Mouse (Mus musculus) urinary bladder, postnatal 25 days (tissue): ENCODE results near the gene Zfp526.

Source experiments
- DNase-seq: peaks from one replicate; pipeline ENCODE4 v3.0.0; 2022; ENCODE audit warnings: low spot score

The Zfp526 gene

DNA sequence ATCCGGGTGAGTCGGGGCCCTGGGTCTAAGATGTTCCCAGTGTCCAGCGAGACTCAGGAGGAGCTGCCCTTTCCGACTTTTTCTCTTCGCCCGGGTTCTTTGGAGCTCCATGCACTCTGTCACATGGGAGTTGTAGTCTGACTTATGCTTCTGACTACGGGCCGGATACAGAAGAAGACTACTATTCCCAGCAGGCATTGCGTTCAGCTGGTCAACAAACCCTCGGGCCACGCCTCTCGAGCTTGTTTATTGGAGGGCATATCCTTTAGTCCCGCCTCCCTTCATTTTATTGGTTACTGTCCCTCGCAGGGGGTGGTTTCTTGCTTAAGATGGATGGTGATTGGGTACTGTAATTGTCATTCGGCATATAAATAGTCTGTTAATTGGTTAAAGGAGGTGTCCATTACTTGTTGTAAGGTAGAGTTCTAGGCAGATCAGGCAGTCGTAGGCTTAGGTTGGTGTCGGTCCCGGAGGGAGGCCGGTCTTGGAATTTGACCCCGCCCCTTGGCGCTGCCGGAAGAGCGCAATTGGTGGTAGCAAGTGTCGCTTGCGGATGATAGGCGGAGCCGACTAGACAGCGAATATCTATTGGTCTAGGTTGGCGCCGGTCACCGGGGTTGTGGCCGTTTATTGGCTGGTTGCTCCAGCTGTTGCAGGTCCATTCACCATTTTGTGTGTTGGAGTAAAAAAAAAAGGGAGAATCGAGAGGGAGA is 46.7 kb downstream of the Zfp526 start:
- DNase-seq = peak; percentile 93

DNA sequence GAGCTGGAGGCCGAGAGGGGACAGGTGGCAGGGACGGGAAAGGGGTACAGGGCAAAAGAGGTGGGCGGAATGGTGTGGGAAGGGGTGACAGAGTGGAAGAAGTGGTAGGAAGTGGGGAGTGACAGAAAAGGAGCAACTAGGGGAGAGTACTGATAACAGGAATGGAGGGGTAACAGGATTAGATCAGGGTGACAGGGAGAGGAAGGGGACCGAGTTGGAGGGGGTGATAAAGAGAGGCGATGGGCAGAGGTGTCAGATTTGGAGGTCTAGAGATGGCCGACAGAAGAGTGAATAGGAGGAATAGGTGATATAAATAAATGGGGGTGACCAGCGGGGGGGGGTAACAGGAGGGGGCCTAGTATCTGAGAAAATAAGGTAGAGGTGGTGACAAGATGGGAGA is 47.4 kb downstream of the Zfp526 start:
- no peak for DNase-seq

DNA sequence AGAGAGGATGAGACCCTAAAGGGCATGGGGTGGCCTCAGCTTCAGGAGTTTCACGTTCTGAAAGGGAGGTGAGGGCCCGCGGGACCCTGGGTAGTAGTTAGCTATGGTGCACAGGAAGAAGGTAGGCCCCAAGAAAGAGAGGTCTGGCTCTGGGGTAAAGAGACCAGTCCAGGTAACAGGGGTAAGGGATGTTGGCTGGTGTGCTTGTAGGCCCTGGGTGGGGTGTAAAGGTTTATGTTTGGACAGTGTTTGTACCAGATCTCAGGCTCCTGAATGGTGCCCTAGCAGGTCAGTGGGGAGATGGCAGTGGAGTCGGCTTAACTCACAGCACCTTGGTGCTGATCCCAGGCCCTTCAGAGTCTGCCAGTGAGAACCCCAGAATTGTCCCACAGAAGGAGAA is 47.8 kb downstream of the Zfp526 start:
- DNase-seq = peak; percentile 23

DNA sequence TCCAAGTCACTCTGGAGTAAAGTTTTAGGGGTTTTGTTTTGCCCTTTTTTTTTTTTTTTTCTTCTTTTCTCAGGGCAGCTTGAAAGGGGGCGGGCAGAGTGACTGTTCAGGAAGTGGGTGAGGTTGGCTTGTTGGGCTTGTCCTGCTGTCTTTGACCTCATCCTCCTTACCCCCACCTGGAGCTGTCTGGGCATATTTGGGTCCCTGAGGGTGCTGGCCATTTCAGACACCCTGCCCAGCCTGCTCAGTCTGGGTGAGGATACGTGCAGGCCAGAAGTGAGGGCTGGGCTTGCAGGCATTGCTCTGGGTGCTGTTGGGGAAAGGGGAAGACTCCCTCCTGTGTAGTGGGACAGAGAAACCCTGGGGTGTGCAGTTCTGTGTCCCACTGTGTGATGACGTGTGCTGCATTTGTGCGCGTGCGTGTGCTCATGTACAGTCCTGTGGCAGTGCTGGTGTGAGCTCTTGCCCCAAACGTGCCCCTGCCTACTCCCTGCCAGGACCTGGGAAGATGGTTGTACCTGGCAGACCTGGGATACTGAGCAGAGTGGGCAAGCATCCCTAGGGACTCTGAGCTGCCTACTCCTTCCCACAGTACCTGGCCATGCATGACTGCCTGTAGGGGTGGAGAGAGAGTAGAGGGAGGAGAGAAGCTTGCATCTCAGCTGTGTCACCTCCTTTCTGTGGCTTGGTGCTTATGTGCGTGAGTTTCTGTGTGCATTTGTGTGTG is 48.5 kb downstream of the Zfp526 start:
- peak; percentile 19 for DNase-seq

DNA sequence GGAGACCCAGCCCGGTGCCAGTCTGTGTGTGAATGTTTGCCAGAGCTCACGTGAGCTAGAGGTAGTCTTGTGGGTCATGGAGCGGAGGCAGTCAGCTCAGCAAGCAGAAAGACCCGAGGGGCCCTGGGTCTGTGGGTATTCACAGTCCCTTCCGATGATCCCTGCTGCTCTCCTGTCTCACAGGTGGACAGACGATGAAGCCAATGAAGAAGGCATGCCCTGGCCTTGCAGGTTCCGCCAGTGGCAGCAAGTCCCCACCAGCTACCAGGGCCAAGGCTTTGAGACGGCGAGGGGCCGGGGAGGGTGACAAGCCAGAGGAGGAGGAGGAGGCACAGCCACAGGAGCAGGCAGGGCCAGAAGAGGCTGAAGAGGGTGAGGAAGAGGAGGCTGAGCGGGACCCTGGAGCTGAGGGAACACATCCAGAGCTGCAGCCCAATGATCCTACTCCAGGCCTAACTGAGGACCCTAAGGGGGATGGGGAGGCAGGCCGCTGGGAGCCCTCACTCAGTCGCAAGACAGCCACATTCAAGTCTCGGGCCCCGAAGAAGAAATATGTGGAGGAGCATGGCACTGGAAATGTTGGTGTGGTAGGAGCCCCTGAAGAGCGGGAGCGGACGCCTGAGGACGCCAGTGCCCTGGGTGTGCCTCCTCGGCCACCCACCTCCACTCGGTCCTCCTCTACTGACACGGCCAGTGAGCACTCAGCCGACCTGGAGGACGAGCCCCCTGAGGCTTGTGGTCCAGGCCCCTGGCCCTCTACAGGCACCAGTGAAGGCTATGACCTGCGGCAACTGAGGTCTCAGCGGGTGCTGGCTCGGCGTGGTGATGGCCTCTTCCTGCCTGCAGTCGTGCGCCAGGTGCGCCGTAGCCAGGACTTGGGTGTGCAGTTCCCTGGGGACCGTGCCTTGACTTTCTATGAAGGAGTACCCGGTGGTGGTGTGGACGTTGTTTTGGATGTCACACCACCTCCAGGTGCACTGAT is 49.7 kb downstream of the Zfp526 start:
- DNase-seq = no peak

DNA sequence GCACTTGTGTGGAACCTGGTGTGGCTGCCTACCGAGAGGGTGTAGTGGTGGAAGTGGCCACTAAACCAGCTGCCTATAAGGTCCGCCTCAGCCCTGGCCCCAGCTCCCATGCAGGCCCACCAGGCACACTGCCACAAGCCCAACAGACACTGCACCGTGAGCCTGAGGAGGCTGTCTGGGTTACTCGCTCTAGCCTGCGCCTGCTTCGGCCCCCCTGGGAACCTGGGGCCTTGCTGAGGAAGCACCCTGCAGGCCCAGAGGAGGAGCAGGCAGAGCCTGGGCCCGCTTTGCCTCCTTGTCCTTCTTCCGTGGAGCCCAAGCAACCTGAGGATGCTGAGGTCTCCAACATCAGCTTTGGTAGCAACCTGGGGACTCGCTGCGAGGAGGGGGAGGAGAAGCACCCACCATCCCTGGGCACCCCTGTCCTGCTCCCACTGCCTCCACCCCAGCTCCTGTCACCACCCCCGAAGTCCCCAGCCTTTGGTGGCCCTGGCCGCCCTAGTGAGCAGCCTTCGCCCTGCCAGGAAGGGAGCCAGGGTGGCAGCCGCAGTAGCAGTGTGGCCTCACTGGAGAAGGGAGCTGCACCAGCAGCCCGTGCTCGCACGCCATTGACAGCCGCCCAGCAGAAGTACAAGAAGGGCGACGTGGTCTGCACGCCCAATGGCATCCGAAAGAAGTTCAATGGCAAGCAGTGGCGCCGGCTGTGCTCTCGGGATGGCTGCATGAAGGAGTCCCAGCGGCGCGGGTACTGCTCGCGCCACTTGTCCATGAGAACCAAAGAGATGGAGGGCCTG is 50.6 kb downstream of the Zfp526 start:
- DNase-seq = no peak

DNA sequence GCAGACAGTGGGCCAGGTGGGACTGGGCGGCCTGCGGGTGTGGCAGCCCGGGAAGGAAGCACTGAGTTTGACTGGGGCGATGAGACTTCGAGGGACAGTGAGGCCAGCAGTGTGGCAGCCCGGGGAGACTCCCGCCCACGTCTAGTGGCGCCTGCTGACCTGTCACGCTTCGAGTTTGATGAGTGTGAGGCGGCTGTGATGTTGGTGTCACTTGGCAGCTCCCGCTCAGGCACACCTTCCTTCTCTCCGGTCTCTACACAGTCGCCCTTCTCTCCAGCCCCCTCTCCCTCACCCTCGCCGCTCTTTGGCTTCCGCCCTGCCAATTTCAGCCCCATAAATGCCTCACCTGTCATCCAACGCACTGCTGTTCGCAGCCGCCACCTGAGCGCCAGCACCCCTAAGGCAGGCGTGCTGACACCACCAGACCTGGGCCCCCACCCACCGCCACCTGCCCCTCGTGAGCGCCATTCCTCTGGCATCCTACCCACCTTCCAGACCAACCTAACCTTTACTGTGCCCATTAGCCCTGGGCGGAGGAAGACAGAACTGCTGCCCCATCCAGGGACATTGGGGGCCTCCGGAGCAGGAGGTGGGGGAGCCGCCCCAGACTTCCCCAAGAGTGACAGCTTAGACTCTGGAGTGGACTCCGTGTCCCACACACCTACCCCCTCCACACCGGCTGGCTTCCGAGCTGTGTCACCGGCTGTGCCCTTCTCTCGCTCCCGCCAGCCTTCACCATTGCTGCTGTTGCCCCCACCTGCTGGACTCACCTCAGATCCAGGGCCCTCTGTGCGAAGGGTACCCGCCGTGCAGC is 51.4 kb downstream of the Zfp526 start:
- DNase-seq = no peak

DNA sequence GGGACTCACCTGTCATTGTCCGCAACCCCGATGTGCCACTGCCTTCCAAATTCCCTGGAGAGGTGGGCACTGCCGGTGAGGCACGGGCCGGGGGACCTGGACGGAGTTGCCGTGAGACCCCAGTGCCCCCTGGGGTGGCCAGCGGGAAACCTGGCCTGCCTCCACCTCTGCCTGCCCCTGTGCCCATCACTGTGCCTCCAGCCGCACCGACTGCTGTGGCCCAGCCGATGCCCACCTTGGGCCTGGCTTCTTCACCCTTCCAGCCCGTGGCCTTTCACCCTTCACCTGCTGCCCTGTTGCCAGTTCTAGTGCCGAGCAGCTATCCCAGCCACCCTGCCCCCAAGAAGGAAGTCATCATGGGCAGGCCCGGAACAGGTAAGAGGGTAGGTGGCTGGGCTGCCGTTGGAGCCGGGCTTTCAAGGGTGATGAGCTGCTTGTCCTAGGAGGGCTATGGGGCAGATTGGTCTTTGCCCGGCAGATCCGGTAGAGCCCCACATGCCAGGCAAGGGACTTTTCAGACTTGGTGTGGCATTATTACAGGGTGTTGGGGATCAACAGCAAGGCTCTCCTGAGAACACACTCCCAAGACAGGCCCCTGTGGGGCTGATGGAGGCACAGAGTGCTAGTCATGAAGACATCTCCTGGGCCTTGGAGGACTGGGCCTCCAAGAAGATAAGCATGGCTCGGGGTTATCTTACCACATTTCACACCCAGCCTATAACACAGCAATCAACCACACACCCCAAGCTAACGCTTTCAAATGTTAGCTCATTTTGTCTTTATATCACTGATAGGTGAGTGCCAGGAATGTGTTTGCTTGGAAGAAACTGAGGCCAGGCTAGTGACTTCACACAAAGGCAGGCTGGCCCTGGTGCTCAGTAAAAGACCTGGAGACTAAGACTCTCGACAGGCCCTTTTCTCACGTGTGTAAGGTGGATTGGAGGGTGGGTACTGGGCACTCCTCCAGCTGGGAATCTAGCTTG is 52.3 kb downstream of the Zfp526 start:
- no peak for DNase-seq

DNA sequence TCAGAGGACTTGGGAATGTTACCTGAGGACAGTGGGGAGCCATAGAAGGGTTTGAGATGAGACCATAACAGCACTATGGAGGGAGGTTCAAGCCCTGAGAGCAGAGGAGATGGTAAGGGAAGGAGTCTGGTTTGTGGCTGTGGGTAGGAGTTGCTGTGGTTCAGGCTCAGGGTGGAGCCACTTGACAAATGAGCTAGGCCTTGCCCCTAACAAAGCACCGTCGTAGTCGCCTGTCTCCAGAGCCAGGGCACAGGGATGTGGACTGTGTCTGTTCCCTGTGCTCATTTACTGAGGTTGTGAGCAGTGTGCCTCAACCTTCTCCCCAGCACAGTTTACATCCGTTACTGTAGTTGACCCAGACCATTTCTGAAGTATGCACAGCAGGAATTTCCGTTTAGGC is 53.3 kb downstream of the Zfp526 start:
- no peak for DNase-seq

DNA sequence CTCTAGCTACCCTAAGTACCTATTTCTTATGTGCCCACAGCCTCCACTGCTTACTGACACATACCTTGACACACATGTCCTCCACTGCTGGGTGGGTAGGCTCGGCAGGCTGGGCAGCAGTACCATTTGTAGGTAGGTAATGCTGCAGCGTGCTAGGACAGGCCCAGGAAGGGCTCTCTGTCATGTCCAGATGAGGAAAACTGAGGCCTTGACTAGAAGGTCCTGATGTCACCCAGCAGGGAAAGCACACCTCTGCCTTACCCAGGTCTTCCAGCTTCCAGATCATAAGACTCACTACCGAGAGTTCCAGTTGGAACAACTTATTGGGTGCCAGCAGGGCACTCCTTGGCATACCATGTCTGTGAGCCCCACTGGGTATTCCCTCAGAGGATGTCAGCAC is 53.8 kb downstream of the Zfp526 start:
- peak; percentile 10 for DNase-seq

DNA sequence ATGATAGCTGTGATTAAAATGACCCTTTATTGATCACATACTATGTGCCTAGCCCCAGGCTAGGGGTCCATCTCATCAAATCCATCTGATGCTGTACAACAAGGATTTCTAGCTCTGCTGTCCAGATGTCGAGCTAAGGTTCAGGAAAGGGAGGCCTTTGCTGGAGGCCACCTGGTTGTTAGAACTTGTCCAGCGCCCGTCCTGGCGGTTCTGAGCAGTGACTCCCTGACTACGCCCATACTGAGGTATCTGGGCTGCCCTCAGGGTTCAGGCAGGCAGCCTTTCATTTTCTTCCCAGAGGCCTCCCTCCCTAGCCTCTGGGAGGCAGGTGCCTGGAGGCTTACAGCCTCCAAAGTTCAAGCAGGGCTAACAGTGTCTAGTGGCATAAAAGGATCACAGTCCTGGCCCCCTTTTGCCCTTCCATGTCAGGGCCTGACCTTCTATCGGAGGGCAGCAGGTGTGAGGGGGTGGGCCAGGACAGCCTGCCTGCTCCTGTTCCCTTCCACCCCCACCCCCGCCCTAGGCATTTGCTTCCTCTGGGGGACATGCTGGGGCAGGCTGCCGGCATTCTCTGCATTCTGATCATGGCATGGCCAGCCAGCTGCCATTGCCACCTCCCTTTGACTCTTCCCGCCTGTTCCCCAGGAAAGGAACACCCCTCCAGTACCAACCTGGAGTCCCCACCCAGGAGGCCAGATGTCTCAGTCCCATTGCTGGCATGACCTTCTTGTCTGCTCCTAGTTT is 54.5 kb downstream of the Zfp526 start:
- peak; percentile 43 for DNase-seq
